Mouse (Mus musculus) liver, postnatal 0 days (tissue): Measurements from ENCODE around the gene Szrd1.

Experiments
- CTCF ChIP-seq: sonication (generic); IDR thresholded peaks from 2 replicates; pipeline ENCODE4 v1.5.1; 2016; ENCODE audit warnings: antibody characterized with exemption, low read depth
- EP300 ChIP-seq: IDR thresholded peaks from 2 replicates; pipeline ENCODE4 v1.6.1; 2016; ENCODE audit warnings: antibody characterized with exemption, low read depth, mild to moderate bottlenecking

GRCm38 (mm10) chr4:141131531-141132061 is 8.0 kb downstream of the Szrd1 start:
- TF ChIP-seq CTCF (no peak), EP300 (no peak)
